Mouse (Mus musculus) liver, adult 2 months (tissue): ENCODE data around the gene Zfp418.

Experiments used
- CTCF ChIP-seq: fragments of 200-500 bp; IDR thresholded peaks from 2 replicates; pipeline ENCODE4 v1.5.1; 2011; ENCODE audit warnings: low read depth, low read length, control low read depth
- POLR2A ChIP-seq: fragments of 200-500 bp; IDR thresholded peaks from 2 replicates; pipeline ENCODE4 v1.6.1; 2011; ENCODE audit warnings: low read length, control low read depth; ENCODE audit not compliant: insufficient read depth; ENCODE audit errors: extremely low read depth

GRCm38 (mm10) chr7:7171227-7172147 is at the start of gene Zfp418:
- peak; percentile 26; the same call in 1 of the 2 replicates for TF ChIP-seq CTCF
- TF ChIP-seq POLR2A = no peak
